Mouse (Mus musculus) testis, postnatal 10 days (tissue): ENCODE data around the gene Sh3bp5.

Source experiments
- DNase-seq: peaks from one replicate; pipeline ENCODE4 v3.0.0; 2021; ENCODE audit warnings: low spot score

Sh3bp5 gene

GRCm38 (mm10) chr14:31433851-31434360 is 2.0 kb downstream of the Sh3bp5 start:
- DNase-seq, result no peak

GRCm38 (mm10) chr14:31433126-31433525 is 2.8 kb downstream of the Sh3bp5 start:
- no peak for DNase-seq

- DNase-seq, result no peak
Observed at GRCm38 (mm10) chr14:31432424-31432823, 3.5 kb downstream of the Sh3bp5 start.

- no peak for DNase-seq
Observed at GRCm38 (mm10) chr14:31431789-31432330, 4.0 kb downstream of the Sh3bp5 start.

- no peak for DNase-seq
Observed at GRCm38 (mm10) chr14:31429004-31429395, 6.9 kb downstream of the Sh3bp5 start.

- DNase-seq, result peak; percentile 88
Observed at GRCm38 (mm10) chr14:31428211-31429003, 7.5 kb downstream of the Sh3bp5 start.

GRCm38 (mm10) chr14:31422961-31423791 is 12.7 kb downstream of the Sh3bp5 start:
- DNase-seq, result no peak

GRCm38 (mm10) chr14:31422395-31422794 is 13.5 kb downstream of the Sh3bp5 start:
- no peak for DNase-seq

GRCm38 (mm10) chr14:31421509-31422295 is 14.2 kb downstream of the Sh3bp5 start:
- DNase-seq, result no peak

- DNase-seq, result no peak
Observed at GRCm38 (mm10) chr14:31420985-31421384, 14.9 kb downstream of the Sh3bp5 start.

GRCm38 (mm10) chr14:31420562-31420961 is 15.3 kb downstream of the Sh3bp5 start:
- DNase-seq, result no peak

- no peak for DNase-seq
Observed at GRCm38 (mm10) chr14:31420135-31420534, 15.7 kb downstream of the Sh3bp5 start.

GRCm38 (mm10) chr14:31419279-31419678 is 16.6 kb downstream of the Sh3bp5 start:
- no peak for DNase-seq

GRCm38 (mm10) chr14:31416835-31417549 is 18.9 kb downstream of the Sh3bp5 start:
- no peak for DNase-seq

- DNase-seq, result no peak
Observed at GRCm38 (mm10) chr14:31416411-31416810, 19.5 kb downstream of the Sh3bp5 start.

- DNase-seq, result no peak
Observed at GRCm38 (mm10) chr14:31414967-31415376, 20.9 kb downstream of the Sh3bp5 start.

- DNase-seq, result no peak
Observed at GRCm38 (mm10) chr14:31414235-31414966, 21.5 kb downstream of the Sh3bp5 start.

GRCm38 (mm10) chr14:31413475-31414086 is 22.3 kb downstream of the Sh3bp5 start:
- DNase-seq, result no peak

- DNase-seq, result no peak
Observed at GRCm38 (mm10) chr14:31412651-31413056, 23.2 kb downstream of the Sh3bp5 start.

GRCm38 (mm10) chr14:31410737-31411136 is 25.1 kb downstream of the Sh3bp5 start:
- no peak for DNase-seq
